Mouse (Mus musculus) bone marrow macrophage, adult 2 months (primary cell): Measurements from ENCODE around the gene Ran.

Experiments
- CTCF ChIP-seq: IDR thresholded peaks from 2 replicates; pipeline ENCODE4 v1.5.1; 2012; ENCODE audit warnings: low read depth, mild to moderate bottlenecking, low read length, moderate library complexity
- POLR2A ChIP-seq: IDR thresholded peaks from 2 replicates; pipeline ENCODE4 v1.6.1; 2012; ENCODE audit warnings: mild to moderate bottlenecking, low read depth, low read length, borderline replicate concordance

- TF ChIP-seq POLR2A (no peak), CTCF (peak; percentile 22; the same call in 1 of the 2 replicates)
Observed at GRCm38 (mm10) chr5:128976266-128976665, 43.6 kb upstream of the Ran start.
